Mouse (Mus musculus): ENCODE measurements around the gene Fam129b.

GRCm38 (mm10) chr2:32842558-32842957, 33.4 kb upstream of the Fam129b start:
- TF ChIP-seq CTCF (IDR thresholded peaks at IDR 0.05; ENCODE audit: extremely low read depth, insufficient read length, insufficient replicate concordance, low read depth, low read length) (peak; percentile 40; the same call in 1 of the 2 replicates), POLR2A (IDR thresholded peaks at IDR 0.05; ENCODE audit: low read depth, low read length) (no peak)
